Mouse (Mus musculus): ENCODE data around the gene Glrx5.

GRCm38 (mm10) chr12:104990741-104991454 lies 41.6 kb upstream of the Glrx5 start:
- TF ChIP-seq TAL1 (IDR thresholded peaks at IDR 0.05; ENCODE audit: low read length) (no peak), GATA1 (IDR thresholded peaks at IDR 0.05; ENCODE audit: low read length) (no peak)
